Mouse (Mus musculus) heart, adult 18-20 months (tissue): Measurements from ENCODE around the gene Scn4b. TPM values are rescaled to one million over a fixed set of nuclear protein-coding genes. Genes with fewer than 3 reads are reported as not detected.

ENCODE experiments used
- DNase-seq, 2 experiments: peaks; one replicate each; pipeline ENCODE4 v3.0.0; 2021 to 2022; ENCODE audit warnings: mixed read lengths in 1 of 2
- total RNA-seq, 2 experiments: library from RNA; stranded (reverse); gene quantifications; 2 replicates each; pipeline ENCODE4 v1.2.3; 2021

Scn4b gene
- total RNA-seq, 2 experiments from 2014 or later: 29.9 to 30.4 TPM

GRCm38 (mm10) chr9:45125211-45125610 is 13.0 kb upstream of the Scn4b start:
- no peak for DNase-seq

GRCm38 (mm10) chr9:45126941-45127340 is 11.3 kb upstream of the Scn4b start:
- DNase-seq: no peak

GRCm38 (mm10) chr9:45130119-45130518 is 8.1 kb upstream of the Scn4b start:
- DNase-seq: no peak

GRCm38 (mm10) chr9:45133484-45134310 is 4.5 kb upstream of the Scn4b start:
- peak; percentile 46 to 77 for DNase-seq

- peak in 1 of 2 experiments; percentile 47 for DNase-seq
Measured at GRCm38 (mm10) chr9:45136442-45137169, 1.6 kb upstream of the Scn4b start.

- no peak for DNase-seq
Measured at GRCm38 (mm10) chr9:45139082-45139481, 887 bp downstream of the Scn4b start.

GRCm38 (mm10) chr9:45140945-45141344 is 2.8 kb downstream of the Scn4b start:
- DNase-seq: no peak

- no peak for DNase-seq
Measured at GRCm38 (mm10) chr9:45142686-45143085, 4.5 kb downstream of the Scn4b start.

- DNase-seq: no peak
Measured at GRCm38 (mm10) chr9:45145533-45146266, 7.5 kb downstream of the Scn4b start.

GRCm38 (mm10) chr9:45146267-45146597 is 8.0 kb downstream of the Scn4b start:
- peak; percentile 43 to 88 for DNase-seq

GRCm38 (mm10) chr9:45150933-45151332 is 12.7 kb downstream of the Scn4b start:
- DNase-seq: no peak

- DNase-seq: no peak
Measured at GRCm38 (mm10) chr9:45153361-45153760, 15.2 kb downstream of the Scn4b start.

GRCm38 (mm10) chr9:45167903-45168302 is 29.7 kb downstream of the Scn4b start:
- DNase-seq: no peak

GRCm38 (mm10) chr9:45170150-45170549 is 32.0 kb downstream of the Scn4b start:
- DNase-seq: no peak

- no peak for DNase-seq
Measured at GRCm38 (mm10) chr9:45171073-45171610, 32.9 kb downstream of the Scn4b start.

GRCm38 (mm10) chr9:45173475-45173874 is 35.3 kb downstream of the Scn4b start:
- DNase-seq: no peak

GRCm38 (mm10) chr9:45179282-45179681 is 41.1 kb downstream of the Scn4b start:
- DNase-seq: peak in 1 of 2 experiments; percentile 14

- peak; percentile 10 to 49 for DNase-seq
Measured at GRCm38 (mm10) chr9:45181770-45182169, 43.6 kb downstream of the Scn4b start, which contains the start of gene BC049352. Gene BC049352 (plus strand): TSS chr9:45182007.

GRCm38 (mm10) chr9:45182521-45182920 is 44.3 kb downstream of the Scn4b start:
- no peak for DNase-seq

GRCm38 (mm10) chr9:45183266-45183665 is 45.1 kb downstream of the Scn4b start:
- no peak for DNase-seq

- no peak for DNase-seq
Measured at GRCm38 (mm10) chr9:45185250-45185649, 47.1 kb downstream of the Scn4b start.
